12 mouse cellular contexts compared by ENCODE assay signal in genomic region chr13:45416621-45417057, GRCm38 (mm10). TPM values are rescaled to one million over a fixed set of nuclear protein-coding genes. Genes with fewer than 3 reads are reported as not detected.
DNase-seq lines count a peak whose midpoint lies in the region; ATAC-seq lines count a peak whose summit lies in the region.
"Had no signal": no experiment of that assay in that cellular context is flagged by ENCODE, and none has a peak within 500 bp of the region (broad histone marks: within the 10 kb centered on the region; RNA-seq: fewer than 3 reads in every experiment).

No protein-coding gene starts in this region.

- ATAC-seq in embryonic facial prominence, embryonic 11.5 days (replicated peaks; ENCODE audit: insufficient number of reproducible peaks, low FRiP score, low TSS enrichment, low read depth), result no peak; the same call in 1 of the 2 replicates
- no peak for ATAC-seq in hindbrain, embryonic 13.5 days (ENCODE audit: low FRiP score)
- ATAC-seq in midbrain, embryonic 13.5 days, result peak; percentile 48; the same call in 1 of the 2 replicates

- no peaks in the 10 kb centered on the region for H3K9me3 ChIP-seq in embryonic facial prominence, embryonic 11.5 days (replicated peaks; ENCODE audit: control insufficient read depth, low read length)
- H3K9me3 ChIP-seq in hindbrain, embryonic 13.5 days, result no peaks in the 10 kb centered on the region
- H3K9me3 ChIP-seq in midbrain, embryonic 13.5 days, result no peaks in the 10 kb centered on the region

- H3K9ac ChIP-seq in embryonic facial prominence, embryonic 11.5 days (replicated peaks; ENCODE audit: low read length), result 0 out of 2 replicates have a peak overlapping the region, but pooled peaks have one; percentile 22
- H3K9ac ChIP-seq in hindbrain, embryonic 13.5 days, result no peak overlapping the region
- no peak overlapping the region for H3K9ac ChIP-seq in midbrain, embryonic 13.5 days (replicated peaks)
- H3K9ac ChIP-seq: kidney, embryonic 15.5 days; liver, embryonic 14.5 days had no signal

- peak overlapping the region; percentile 21; the same call in 1 of the 2 replicates for H3K4me2 ChIP-seq in embryonic facial prominence, embryonic 11.5 days (ENCODE audit: low read depth, low read length)
- H3K4me2 ChIP-seq in hindbrain, embryonic 13.5 days, result peak overlapping the region; percentile 44
- H3K4me2 ChIP-seq in midbrain, embryonic 13.5 days (replicated peaks), result peak overlapping the region; percentile 42
- H3K4me2 ChIP-seq: kidney, embryonic 15.5 days had no signal

- 22% methylated on average over 14 of the region's 14 CpGs for WGBS in embryonic facial prominence, embryonic 11.5 days
- 26% methylated on average over 14 of the region's 14 CpGs for WGBS in hindbrain, embryonic 13.5 days
- WGBS in midbrain, embryonic 13.5 days, result 18% methylated on average over 14 of the region's 14 CpGs

- no peak overlapping the region for H3K4me3 ChIP-seq in embryonic facial prominence, embryonic 11.5 days (ENCODE audit: low read depth, low read length)
- peak overlapping the region; percentile 9; the same call in 1 of the 2 replicates for H3K4me3 ChIP-seq in hindbrain, embryonic 13.5 days
- 0 out of 2 replicates have a peak overlapping the region, but pooled peaks have one; percentile 17 for H3K4me3 ChIP-seq in midbrain, embryonic 13.5 days (replicated peaks)
- H3K4me3 ChIP-seq: kidney, embryonic 15.5 days; myocyte had no signal

- H3K27me3 ChIP-seq in embryonic facial prominence, embryonic 11.5 days (ENCODE audit: control insufficient read depth, insufficient read depth, low read length), result no peaks in the 10 kb centered on the region
- H3K27me3 ChIP-seq in hindbrain, embryonic 13.5 days, result no peaks in the 10 kb centered on the region; the same call in 1 of the 2 replicates
- peaks cover 3% of the 10 kb centered on the region; the same call in 1 of the 2 replicates for H3K27me3 ChIP-seq in midbrain, embryonic 13.5 days
- H3K27me3 ChIP-seq: kidney, embryonic 15.5 days had no signal

- 0 out of 2 replicates have a peak, but pooled peaks cover 3% of the 10 kb centered on the region for H3K4me1 ChIP-seq in embryonic facial prominence, embryonic 11.5 days (ENCODE audit: control insufficient read depth, insufficient read depth, low read length)
- peaks cover 33% of the 10 kb centered on the region for H3K4me1 ChIP-seq in hindbrain, embryonic 13.5 days (replicated peaks)
- peaks cover 33% of the 10 kb centered on the region for H3K4me1 ChIP-seq in midbrain, embryonic 13.5 days (replicated peaks)

- peak; percentile 52 for DNase-seq in embryo, embryonic 10 days (ENCODE audit: low spot score)
- no peak for DNase-seq in embryo, embryonic 9.5 days (ENCODE audit: extremely low spot score)
- DNase-seq in embryonic facial prominence, embryonic 11.5 days (ENCODE audit: low spot score), result peak; percentile 79
- no peak for DNase-seq in thymus, postnatal 25 days
- no peak for DNase-seq in left cerebral cortex, adult 18-20 months (ENCODE audit: low spot score in 2 of 2)
- DNase-seq in liver, result no peak
- DNase-seq: gastrocnemius, postnatal 36 days had no signal

- H3K36me3 ChIP-seq in embryonic facial prominence, embryonic 11.5 days (replicated peaks; ENCODE audit: control insufficient read depth, insufficient read depth, low read depth, low read length), result peaks cover 3% of the 10 kb centered on the region; the same call in 1 of the 2 replicates
- H3K36me3 ChIP-seq in hindbrain, embryonic 13.5 days, result peaks cover 14% of the 10 kb centered on the region
- no peaks in the 10 kb centered on the region; the same call in 1 of the 2 replicates for H3K36me3 ChIP-seq in midbrain, embryonic 13.5 days

- H3K27ac ChIP-seq in embryonic facial prominence, embryonic 11.5 days (replicated peaks; ENCODE audit: low read depth, low read length), result peak overlapping the region; percentile 60
- H3K27ac ChIP-seq in hindbrain, embryonic 13.5 days, result no peak overlapping the region
- no peak overlapping the region for H3K27ac ChIP-seq in midbrain, embryonic 13.5 days
- H3K27ac ChIP-seq: kidney, embryonic 15.5 days; liver, embryonic 14.5 days had no signal

RNA-seq across cellular contexts. Expression of gene Mylip, which starts 27.1 kb away (rescaled TPM):
- 8.2 and 8.7 TPM in 2 replicates for polyA plus RNA-seq in embryonic facial prominence, embryonic 11.5 days (2014; fragmentation: Nextera tagmentation; extraction: Ambion mirVana)
- polyA plus RNA-seq in hindbrain, embryonic 13.5 days (2015; fragmentation: Nextera tagmentation; extraction: Ambion mirVana), result 6.7 and 7.9 TPM in 2 replicates
- polyA plus RNA-seq in midbrain, embryonic 13.5 days (2015; fragmentation: Nextera tagmentation; extraction: Ambion mirVana), result 3.7 TPM in 2 replicates
- 10 to 100 TPM; 12.9 to 14.2 TPM for total RNA-seq in left cerebral cortex, adult 18-20 months (2021)

Comparison
In these comparisons a context has a peak if more than half of its experiments do, and no peak if none do; other contexts are left out.
1. DNase-seq: peak in embryo, embryonic 10 days (single experiment) and embryonic facial prominence, embryonic 11.5 days (single experiment); none in embryo, embryonic 9.5 days (single experiment), thymus, postnatal 25 days (single experiment), left cerebral cortex, adult 18-20 months (0 of 2) and liver (single experiment).
2. Peak in every context shown above with its lines, with median percentiles within 50 percentile points of each other: H3K4me2 ChIP-seq.